Mouse (Mus musculus): ENCODE measurements around the gene Rnf114. TPM values are rescaled to one million over a fixed set of nuclear protein-coding genes. Genes with fewer than 3 reads are reported as not detected.

Rnf114 gene
- polyA plus RNA-seq, 1 experiment from 2014 or later, result 39.5 TPM

- TF ChIP-seq CTCF (IDR thresholded peaks at IDR 0.05; ENCODE audit: low read depth) (no peak), EP300 (IDR thresholded peaks at IDR 0.05; ENCODE audit: low read depth) (no peak)
- H3K27me3 ChIP-seq (ENCODE audit: insufficient read depth, low read length), result no peaks in the 10 kb centered on the region
- no peak for ATAC-seq
These were observed 21.8 kb upstream of the Rnf114 start for GRCm38 (mm10) chr2:167470611-167471010.

DNA sequence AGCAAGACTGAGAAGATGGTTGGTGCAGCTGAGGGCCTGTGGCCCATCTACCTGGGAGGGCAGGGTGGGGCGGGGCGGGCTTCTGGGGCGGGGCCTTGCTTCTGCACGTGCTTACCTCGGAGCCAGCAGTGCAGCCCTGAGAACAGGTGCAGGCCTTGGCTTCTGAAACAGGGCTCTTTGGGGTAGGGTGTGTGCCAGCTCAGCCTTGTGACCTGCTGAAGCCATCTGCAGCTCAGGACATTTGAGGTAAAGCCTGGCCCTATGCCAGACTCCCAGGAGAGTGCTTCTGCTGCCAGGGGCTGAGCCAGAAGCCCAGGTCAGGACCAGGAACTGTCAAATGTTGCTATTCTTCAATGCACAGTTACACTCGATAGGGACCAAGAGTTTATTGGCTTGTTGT is 20.9 kb upstream of the Rnf114 start:
- Histone ChIP-seq H3K36me3 (replicated peaks; ENCODE audit: insufficient read depth, low read length) (peaks cover 51% of the 10 kb centered on the region), H3K27ac (ENCODE audit: low read depth) (no peak overlapping the region), H3K9me3 (ENCODE audit: low read length) (no peaks in the 10 kb centered on the region), H3K27me3 (ENCODE audit: insufficient read depth, low read length) (no peaks in the 10 kb centered on the region), H3K9ac (replicated peaks) (no peak overlapping the region), H3K4me3 (ENCODE audit: low read depth, low read length) (no peak overlapping the region), H3K4me1 (ENCODE audit: insufficient read depth) (peaks cover 6% of the 10 kb centered on the region), H3K4me2 (ENCODE audit: low read depth, low read length) (no peak overlapping the region)
- no peak for DNase-seq
- no peak for ATAC-seq
- 83% methylated on average over 6 of the region's 6 CpGs for WGBS (ENCODE audit: insufficient replicate concordance)
- TF ChIP-seq CTCF (IDR thresholded peaks at IDR 0.05; ENCODE audit: low read depth) (no peak), EP300 (IDR thresholded peaks at IDR 0.05; ENCODE audit: low read depth) (no peak)

More at GRCm38 (mm10) chr2:167470611-167471010, 21.8 kb upstream of the Rnf114 start:
- Histone ChIP-seq H3K9ac (replicated peaks) (no peak overlapping the region), H3K36me3 (replicated peaks; ENCODE audit: insufficient read depth, low read length) (peaks cover 61% of the 10 kb centered on the region), H3K27ac (ENCODE audit: low read depth) (no peak overlapping the region), H3K4me2 (ENCODE audit: low read depth, low read length) (no peak overlapping the region), H3K9me3 (ENCODE audit: low read length) (no peaks in the 10 kb centered on the region), H3K4me3 (ENCODE audit: low read depth, low read length) (no peak overlapping the region), H3K4me1 (ENCODE audit: insufficient read depth) (no peaks in the 10 kb centered on the region)
- 90% methylated on average over 3 of the region's 3 CpGs for WGBS (ENCODE audit: insufficient replicate concordance)
- DNase-seq, result no peak

GRCm38 (mm10) chr2:167474218-167474617 is 18.2 kb upstream of the Rnf114 start:
- H3K9ac ChIP-seq (replicated peaks), result no peak overlapping the region
- H3K9me3 ChIP-seq (ENCODE audit: low read length), result no peaks in the 10 kb centered on the region
- H3K27ac ChIP-seq (ENCODE audit: low read depth), result no peak overlapping the region
- ATAC-seq (no peak), DNase-seq (no peak)
- H3K4me2 ChIP-seq (ENCODE audit: low read depth, low read length), result no peak overlapping the region
- H3K4me3 ChIP-seq (ENCODE audit: low read depth, low read length), result no peak overlapping the region
- peaks cover 15% of the 10 kb centered on the region for H3K4me1 ChIP-seq (ENCODE audit: insufficient read depth)
- H3K36me3 ChIP-seq (replicated peaks; ENCODE audit: insufficient read depth, low read length), result peaks cover 47% of the 10 kb centered on the region
- whole genome bisulfite sequencing (ENCODE audit: insufficient replicate concordance), result 88% methylated on average over 6 of the region's 6 CpGs
- H3K27me3 ChIP-seq (ENCODE audit: insufficient read depth, low read length), result no peaks in the 10 kb centered on the region
- TF ChIP-seq CTCF (IDR thresholded peaks at IDR 0.05; ENCODE audit: low read depth) (no peak), EP300 (IDR thresholded peaks at IDR 0.05; ENCODE audit: low read depth) (no peak)

DNA sequence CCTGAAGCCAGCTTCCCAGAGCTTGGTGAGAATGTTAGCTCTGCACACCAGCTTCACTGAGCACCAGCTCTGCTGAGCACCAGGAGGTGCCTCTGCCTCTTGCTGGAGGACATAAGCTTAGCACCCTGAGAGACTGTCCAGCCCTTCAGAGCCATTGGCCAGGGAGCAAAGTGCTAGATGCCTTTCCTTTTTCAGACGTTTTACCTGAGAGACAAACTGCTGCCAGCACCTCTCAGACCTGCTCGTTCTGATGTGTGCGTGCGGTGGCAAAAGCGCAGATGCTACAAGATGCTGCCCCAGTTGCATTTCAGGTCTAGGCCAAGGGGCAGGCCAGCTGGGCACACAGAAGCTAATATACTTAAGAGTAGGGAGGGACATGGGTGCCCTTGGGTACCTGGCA is 16.8 kb upstream of the Rnf114 start:
- ATAC-seq, result no peak
- H3K27ac ChIP-seq (ENCODE audit: low read depth), result no peak overlapping the region
- WGBS (ENCODE audit: insufficient replicate concordance), result 77% methylated on average over 5 of the region's 5 CpGs
- no peaks in the 10 kb centered on the region for H3K9me3 ChIP-seq (ENCODE audit: low read length)
- H3K4me1 ChIP-seq (ENCODE audit: insufficient read depth), result peaks cover 15% of the 10 kb centered on the region
- no peak for TF ChIP-seq EP300 (IDR thresholded peaks at IDR 0.05; ENCODE audit: low read depth)
- no peak for TF ChIP-seq CTCF (IDR thresholded peaks at IDR 0.05; ENCODE audit: low read depth)
- no peaks in the 10 kb centered on the region for H3K27me3 ChIP-seq (ENCODE audit: insufficient read depth, low read length)
- H3K4me3 ChIP-seq (ENCODE audit: low read depth, low read length), result no peak overlapping the region
- no peak overlapping the region for H3K9ac ChIP-seq (replicated peaks)
- peaks cover 40% of the 10 kb centered on the region for H3K36me3 ChIP-seq (replicated peaks; ENCODE audit: insufficient read depth, low read length)
- H3K4me2 ChIP-seq (ENCODE audit: low read depth, low read length), result no peak overlapping the region
- DNase-seq, result no peak

- no peak overlapping the region for H3K27ac ChIP-seq (ENCODE audit: low read depth)
- no peaks in the 10 kb centered on the region for H3K27me3 ChIP-seq (ENCODE audit: insufficient read depth, low read length)
- H3K9me3 ChIP-seq (ENCODE audit: low read length), result no peaks in the 10 kb centered on the region
- DNase-seq, result no peak
- 39% methylated on average over 7 of the region's 7 CpGs for WGBS (ENCODE audit: insufficient replicate concordance)
- peaks cover 15% of the 10 kb centered on the region for H3K4me1 ChIP-seq (ENCODE audit: insufficient read depth)
- no peak for TF ChIP-seq EP300 (IDR thresholded peaks at IDR 0.05; ENCODE audit: low read depth)
- TF ChIP-seq CTCF (IDR thresholded peaks at IDR 0.05; ENCODE audit: low read depth), result peak; percentile 52
- no peak overlapping the region for H3K9ac ChIP-seq (replicated peaks)
- H3K4me3 ChIP-seq (ENCODE audit: low read depth, low read length), result no peak overlapping the region
- H3K4me2 ChIP-seq (ENCODE audit: low read depth, low read length), result no peak overlapping the region
- peak; percentile 46; the same call in 1 of the 2 replicates for ATAC-seq
- H3K36me3 ChIP-seq (replicated peaks; ENCODE audit: insufficient read depth, low read length), result peaks cover 35% of the 10 kb centered on the region
These were observed 16.2 kb upstream of the Rnf114 start for GRCm38 (mm10) chr2:167476200-167476688.

DNA sequence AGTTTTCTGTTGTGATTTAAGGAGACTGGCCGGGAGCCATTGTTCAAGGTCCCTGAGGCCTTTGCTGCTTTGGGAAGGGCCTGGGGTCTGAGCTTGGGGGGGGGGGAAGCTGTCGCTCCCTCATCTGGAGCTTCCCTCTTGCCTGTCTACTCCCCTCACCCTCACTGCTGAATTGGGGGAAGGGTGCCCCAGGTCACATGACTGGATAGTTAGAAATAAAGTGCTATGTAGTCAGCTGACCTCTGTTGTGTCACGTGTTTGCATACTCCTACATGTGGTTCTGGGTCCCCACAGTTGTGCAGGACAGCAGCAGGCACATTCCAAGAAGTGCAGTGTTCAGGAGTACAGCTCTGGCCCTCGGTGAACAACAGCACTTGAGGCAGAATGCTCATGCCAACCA is 15.7 kb upstream of the Rnf114 start:
- Histone ChIP-seq H3K36me3 (replicated peaks; ENCODE audit: insufficient read depth, low read length) (peaks cover 29% of the 10 kb centered on the region), H3K9ac (replicated peaks) (no peak overlapping the region), H3K4me2 (ENCODE audit: low read depth, low read length) (no peak overlapping the region), H3K27me3 (ENCODE audit: insufficient read depth, low read length) (no peaks in the 10 kb centered on the region), H3K4me3 (ENCODE audit: low read depth, low read length) (no peak overlapping the region), H3K9me3 (ENCODE audit: low read length) (no peaks in the 10 kb centered on the region), H3K27ac (ENCODE audit: low read depth) (0 out of 2 replicates have a peak overlapping the region, but pooled peaks have one; percentile 4), H3K4me1 (ENCODE audit: insufficient read depth) (peaks cover 15% of the 10 kb centered on the region)
- DNase-seq, result no peak
- WGBS (ENCODE audit: insufficient replicate concordance), result 52% methylated on average over 4 of the region's 4 CpGs
- peak; percentile 10 for ATAC-seq
- TF ChIP-seq CTCF (IDR thresholded peaks at IDR 0.05; ENCODE audit: low read depth), result no peak
- TF ChIP-seq EP300 (IDR thresholded peaks at IDR 0.05; ENCODE audit: low read depth), result no peak
